Mouse (Mus musculus): ENCODE data around the gene Nup37. TPM values are rescaled to one million over a fixed set of nuclear protein-coding genes. Genes with fewer than 3 reads are reported as not detected.

Nup37 gene
- total RNA-seq, 1 experiment: 69.3 TPM

GRCm38 (mm10) chr10:88162676-88163075, 15.9 kb downstream of the Nup37 start:
- no peak overlapping the region for H3K27ac ChIP-seq (ENCODE audit: insufficient read depth, low read depth, low read length, poor library complexity, severe bottlenecking)
- H3K9ac ChIP-seq (ENCODE audit: insufficient read depth, low read depth, low read length, poor library complexity, severe bottlenecking): no peak overlapping the region
- in situ Hi-C loops (cut with MboI; ENCODE audit: low sequenced_read_pairs in 2 of 2, unreplicated experiment in 2 of 2): no loop called here
- H3K4me3 ChIP-seq (ENCODE audit: insufficient read depth in 1 of 2, low read depth in 1 of 2, low read length in 2 of 2, poor library complexity in 1 of 2, severe bottlenecking in 1 of 2): no peak overlapping the region
- H3K36me3 ChIP-seq (ENCODE audit: control insufficient read depth, insufficient read depth, low read length, poor library complexity, severe bottlenecking): peaks cover 7% of the 10 kb centered on the region
- H3K4me1 ChIP-seq (ENCODE audit: control insufficient read depth in 2 of 2, insufficient read depth in 2 of 2, low read length in 2 of 2, poor library complexity in 1 of 2): peaks cover 2% of the 10 kb centered on the region in 2 experiments; a peak in 1 of 4 replicates
- no peaks in the 10 kb centered on the region for H3K9me3 ChIP-seq (ENCODE audit: control insufficient read depth, insufficient read depth, low read depth, low read length)
- no peak for TF ChIP-seq HCFC1 (IDR thresholded peaks at IDR 0.05; ENCODE audit: borderline replicate concordance, insufficient read depth, low read length)
- TF ChIP-seq ZNF384 (IDR thresholded peaks at IDR 0.05; ENCODE audit: low read depth, low read length): no peak
- TF ChIP-seq ZC3H11A (IDR thresholded peaks at IDR 0.05; ENCODE audit: borderline replicate concordance, low read depth, low read length): no peak; the same call in 1 of the 2 replicates
- DNase-seq (ENCODE audit: low read depth, low spot score): no peak

GRCm38 (mm10) chr10:88166158-88166557, 19.4 kb downstream of the Nup37 start:
- H3K9me3 ChIP-seq (ENCODE audit: control insufficient read depth, insufficient read depth, low read depth, low read length): no peaks in the 10 kb centered on the region
- no peak overlapping the region for H3K4me3 ChIP-seq (ENCODE audit: insufficient read depth in 1 of 2, low read depth in 1 of 2, low read length in 2 of 2, poor library complexity in 1 of 2, severe bottlenecking in 1 of 2)
- peaks cover 2% of the 10 kb centered on the region in 2 experiments; a peak in 1 of 4 replicates for H3K4me1 ChIP-seq (ENCODE audit: control insufficient read depth in 2 of 2, insufficient read depth in 2 of 2, low read length in 2 of 2, poor library complexity in 1 of 2)
- H3K27ac ChIP-seq (ENCODE audit: insufficient read depth, low read depth, low read length, poor library complexity, severe bottlenecking): no peak overlapping the region
- DNase-seq (ENCODE audit: low read depth, low spot score): no peak
- H3K9ac ChIP-seq (ENCODE audit: insufficient read depth, low read depth, low read length, poor library complexity, severe bottlenecking): no peak overlapping the region
- peaks cover 2% of the 10 kb centered on the region; the same call in 1 of the 2 replicates for H3K36me3 ChIP-seq (ENCODE audit: control insufficient read depth, insufficient read depth, low read length, poor library complexity, severe bottlenecking)
- TF ChIP-seq CHD2 (IDR thresholded peaks at IDR 0.05; ENCODE audit: low read depth, low read length): no peak
- TF ChIP-seq HCFC1 (IDR thresholded peaks at IDR 0.05; ENCODE audit: borderline replicate concordance, insufficient read depth, low read length): no peak
- peak; percentile 36; the same call in 1 of the 2 replicates for TF ChIP-seq ZC3H11A (IDR thresholded peaks at IDR 0.05; ENCODE audit: borderline replicate concordance, low read depth, low read length)
- no peak for TF ChIP-seq MAFK (IDR thresholded peaks at IDR 0.05; ENCODE audit: insufficient read depth, low read depth, low read length)
- TF ChIP-seq ZNF384 (IDR thresholded peaks at IDR 0.05; ENCODE audit: low read depth, low read length): no peak
- in situ Hi-C loops (cut with MboI; ENCODE audit: low sequenced_read_pairs in 2 of 2, unreplicated experiment in 2 of 2): no loop called here

- in situ Hi-C loops (cut with MboI; ENCODE audit: low sequenced_read_pairs in 2 of 2, unreplicated experiment in 2 of 2): no loop called here
- TF ChIP-seq CHD2 (IDR thresholded peaks at IDR 0.05; ENCODE audit: low read depth, low read length): no peak
- TF ChIP-seq MAFK (IDR thresholded peaks at IDR 0.05; ENCODE audit: insufficient read depth, low read depth, low read length): no peak
- no peak for TF ChIP-seq ZC3H11A (IDR thresholded peaks at IDR 0.05; ENCODE audit: borderline replicate concordance, low read depth, low read length)
- no peak for TF ChIP-seq ZNF384 (IDR thresholded peaks at IDR 0.05; ENCODE audit: low read depth, low read length)
- TF ChIP-seq HCFC1 (IDR thresholded peaks at IDR 0.05; ENCODE audit: borderline replicate concordance, insufficient read depth, low read length): no peak
- no peak for DNase-seq (ENCODE audit: low read depth, low spot score)
- Histone ChIP-seq H3K4me3 (ENCODE audit: insufficient read depth in 1 of 2, low read depth in 1 of 2, low read length in 2 of 2, poor library complexity in 1 of 2, severe bottlenecking in 1 of 2) (no peak overlapping the region), H3K9ac (ENCODE audit: insufficient read depth, low read depth, low read length, poor library complexity, severe bottlenecking) (no peak overlapping the region), H3K4me1 (ENCODE audit: control insufficient read depth in 2 of 2, insufficient read depth in 2 of 2, low read length in 2 of 2, poor library complexity in 1 of 2) (0 out of 4 replicates have a peak, but pooled peaks cover 0 to 2% of the 10 kb centered on the region in 2 experiments), H3K27ac (ENCODE audit: insufficient read depth, low read depth, low read length, poor library complexity, severe bottlenecking) (no peak overlapping the region), H3K36me3 (ENCODE audit: control insufficient read depth, insufficient read depth, low read length, poor library complexity, severe bottlenecking) (peaks cover 2% of the 10 kb centered on the region; the same call in 1 of the 2 replicates), H3K9me3 (ENCODE audit: control insufficient read depth, insufficient read depth, low read depth, low read length) (no peaks in the 10 kb centered on the region)
Observed at GRCm38 (mm10) chr10:88167438-88168077, 20.8 kb downstream of the Nup37 start.

GRCm38 (mm10) chr10:88200541-88200940, 53.7 kb downstream of the Nup37 start:
- no peak overlapping the region for H3K27ac ChIP-seq (ENCODE audit: insufficient read depth, low read depth, low read length, poor library complexity, severe bottlenecking)

More at GRCm38 (mm10) chr10:88200541-88200940, 53.7 kb downstream of the Nup37 start:
- Histone ChIP-seq H3K4me1 (ENCODE audit: control insufficient read depth in 2 of 2, insufficient read depth in 2 of 2, low read length in 2 of 2, poor library complexity in 1 of 2) (no peaks in the 10 kb centered on the region), H3K9ac (ENCODE audit: insufficient read depth, low read depth, low read length, poor library complexity, severe bottlenecking) (no peak overlapping the region), H3K36me3 (ENCODE audit: control insufficient read depth, insufficient read depth, low read length, poor library complexity, severe bottlenecking) (no peaks in the 10 kb centered on the region), H3K9me3 (ENCODE audit: control insufficient read depth, insufficient read depth, low read depth, low read length) (no peaks in the 10 kb centered on the region), H3K4me3 (ENCODE audit: insufficient read depth in 1 of 2, low read depth in 1 of 2, low read length in 2 of 2, poor library complexity in 1 of 2, severe bottlenecking in 1 of 2) (peak overlapping the region in 1 of 2 experiments; percentile 18; a peak in 1 of 4 replicates)
- TF ChIP-seq ZNF384 (IDR thresholded peaks at IDR 0.05; ENCODE audit: low read depth, low read length) (no peak), ZC3H11A (IDR thresholded peaks at IDR 0.05; ENCODE audit: borderline replicate concordance, low read depth, low read length) (no peak), MAFK (IDR thresholded peaks at IDR 0.05; ENCODE audit: insufficient read depth, low read depth, low read length) (no peak), CHD2 (IDR thresholded peaks at IDR 0.05; ENCODE audit: low read depth, low read length) (no peak), HCFC1 (IDR thresholded peaks at IDR 0.05; ENCODE audit: borderline replicate concordance, insufficient read depth, low read length) (no peak)
- in situ Hi-C loops (cut with MboI; ENCODE audit: low sequenced_read_pairs in 2 of 2, unreplicated experiment in 2 of 2): no loop called here
- DNase-seq (ENCODE audit: low read depth, low spot score): no peak
